In the genomic region with DNA sequence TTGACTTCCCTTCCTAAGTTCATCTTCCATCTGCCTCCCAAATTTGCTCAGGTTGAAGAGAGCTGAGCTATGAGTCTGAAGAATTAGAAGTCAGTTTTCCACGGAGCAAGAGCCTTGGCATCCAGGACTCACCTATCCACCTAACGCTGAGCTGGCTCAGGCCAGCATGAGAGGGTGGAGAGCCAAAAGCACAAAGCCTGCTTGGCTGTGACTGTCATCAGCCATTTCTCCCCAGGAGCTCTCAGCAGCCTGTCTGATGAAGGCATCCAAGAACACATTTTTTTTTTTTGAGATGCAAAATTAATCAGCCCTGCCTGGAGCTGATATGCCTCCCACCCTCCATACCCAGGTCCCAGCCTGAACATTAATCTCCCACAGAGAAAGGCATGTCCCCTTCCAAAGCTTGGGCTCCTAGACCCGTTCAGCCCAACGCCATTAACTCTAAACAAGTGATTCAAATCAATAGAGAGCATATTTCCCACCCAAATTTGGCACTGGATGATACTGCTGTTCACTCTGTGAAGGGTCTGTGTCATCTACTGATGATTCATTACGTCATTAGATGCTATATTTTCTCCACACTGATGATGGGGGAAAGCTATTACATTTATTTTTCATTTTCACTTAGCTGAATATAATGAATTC, we compare ENCODE assay signal across 15 mouse cellular contexts.
DNase-seq lines count a peak whose midpoint lies in the region; ATAC-seq lines count a peak whose summit lies in the region.
"Had no signal": no experiment of that assay in that cellular context is flagged by ENCODE, and none has a peak within 500 bp of the region (broad histone marks: within the 10 kb centered on the region; RNA-seq: fewer than 3 reads in every experiment).

No protein-coding gene starts in this region.

- no peak overlapping the region for H3K9ac ChIP-seq in midbrain, embryonic 13.5 days (replicated peaks)
- no peak overlapping the region for H3K9ac ChIP-seq in forebrain, embryonic 15.5 days (replicated peaks)
- no peak overlapping the region for H3K9ac ChIP-seq in neural tube, embryonic 12.5 days
- H3K9ac ChIP-seq: embryonic facial prominence, embryonic 13.5 days; limb, embryonic 15.5 days had no signal

- peaks cover 26% of the 10 kb centered on the region for H3K4me1 ChIP-seq in midbrain, embryonic 13.5 days (replicated peaks)
- peaks cover 16% of the 10 kb centered on the region for H3K4me1 ChIP-seq in midbrain, embryonic 10.5 days
- peaks cover 22% of the 10 kb centered on the region for H3K4me1 ChIP-seq in forebrain, embryonic 15.5 days
- no peaks in the 10 kb centered on the region; the same call in 1 of the 2 replicates for H3K4me1 ChIP-seq in neural tube, embryonic 12.5 days

- H3K27me3 ChIP-seq in midbrain, embryonic 13.5 days, result no peaks in the 10 kb centered on the region
- no peaks in the 10 kb centered on the region for H3K27me3 ChIP-seq in midbrain, embryonic 10.5 days (ENCODE audit: low read depth, poor library complexity, severe bottlenecking)
- no peaks in the 10 kb centered on the region for H3K27me3 ChIP-seq in forebrain, embryonic 15.5 days
- H3K27me3 ChIP-seq in neural tube, embryonic 12.5 days (replicated peaks), result no peaks in the 10 kb centered on the region
- H3K27me3 ChIP-seq: embryonic facial prominence, embryonic 13.5 days; limb, embryonic 15.5 days had no signal

- DNase-seq in midbrain, embryonic 10.5 days (ENCODE audit: low spot score), result no peak
- DNase-seq in cerebellum, postnatal 10 days, result peak; percentile 63 to 78
- no peak for DNase-seq in T-cell, adult 2 months (ENCODE audit: low spot score)
- DNase-seq in embryo, embryonic 10.5 days (ENCODE audit: low spot score), result no peak
- DNase-seq: gastrocnemius, postnatal 14 days; heart, postnatal 10 days; kidney, adult 18-20 months; lung, postnatal 36 days; thymus, adult 2 months had no signal

- H3K4me2 ChIP-seq in midbrain, embryonic 13.5 days (replicated peaks), result 0 out of 2 replicates have a peak overlapping the region, but pooled peaks have one; percentile 10
- H3K4me2 ChIP-seq in forebrain, embryonic 15.5 days (replicated peaks), result no peak overlapping the region
- no peak overlapping the region for H3K4me2 ChIP-seq in neural tube, embryonic 12.5 days (replicated peaks)
- H3K4me2 ChIP-seq: embryonic facial prominence, embryonic 13.5 days; limb, embryonic 15.5 days had no signal

- H3K27ac ChIP-seq in midbrain, embryonic 13.5 days, result peak overlapping the region; percentile 73
- no peak overlapping the region for H3K27ac ChIP-seq in midbrain, embryonic 10.5 days (replicated peaks)
- H3K27ac ChIP-seq in forebrain, embryonic 15.5 days (replicated peaks), result peak overlapping the region; percentile 87
- H3K27ac ChIP-seq in neural tube, embryonic 12.5 days, result no peak overlapping the region
- H3K27ac ChIP-seq: embryonic facial prominence, embryonic 13.5 days; limb, embryonic 15.5 days had no signal

- H3K4me3 ChIP-seq in midbrain, embryonic 13.5 days (replicated peaks), result no peak overlapping the region
- no peak overlapping the region for H3K4me3 ChIP-seq in midbrain, embryonic 10.5 days
- H3K4me3 ChIP-seq in forebrain, embryonic 15.5 days, result no peak overlapping the region
- H3K4me3 ChIP-seq in neural tube, embryonic 12.5 days, result no peak overlapping the region
- H3K4me3 ChIP-seq: embryonic facial prominence, embryonic 13.5 days; limb, embryonic 15.5 days had no signal

- no peaks in the 10 kb centered on the region for H3K9me3 ChIP-seq in midbrain, embryonic 13.5 days
- H3K9me3 ChIP-seq in midbrain, embryonic 10.5 days (replicated peaks), result no peaks in the 10 kb centered on the region
- H3K9me3 ChIP-seq in forebrain, embryonic 15.5 days, result no peaks in the 10 kb centered on the region
- H3K9me3 ChIP-seq in neural tube, embryonic 12.5 days, result no peaks in the 10 kb centered on the region
- H3K9me3 ChIP-seq: embryonic facial prominence, embryonic 13.5 days; limb, embryonic 15.5 days had no signal

- 59% methylated on average over 5 of the region's 5 CpGs for whole genome bisulfite sequencing in midbrain, embryonic 13.5 days
- WGBS in midbrain, embryonic 10.5 days, result 83% methylated on average over 5 of the region's 5 CpGs
- 45% methylated on average over 5 of the region's 5 CpGs for WGBS in forebrain, embryonic 15.5 days
- WGBS in neural tube, embryonic 12.5 days, result 61% methylated on average over 5 of the region's 5 CpGs

- ATAC-seq in midbrain, embryonic 13.5 days, result peak; percentile 83
- ATAC-seq in forebrain, embryonic 15.5 days (replicated peaks), result peak; percentile 79
- ATAC-seq in neural tube, embryonic 12.5 days (ENCODE audit: low FRiP score, low read depth), result peak; percentile 38; the same call in 1 of the 2 replicates
- ATAC-seq in megakaryocyte-erythroid progenitor cell, adult 5-6 weeks (replicated peaks; ENCODE audit: low FRiP score, low TSS enrichment, poor library complexity, severe bottlenecking), result no peak

- H3K36me3 ChIP-seq in midbrain, embryonic 13.5 days, result no peaks in the 10 kb centered on the region
- H3K36me3 ChIP-seq in midbrain, embryonic 10.5 days, result no peaks in the 10 kb centered on the region
- H3K36me3 ChIP-seq in forebrain, embryonic 15.5 days, result no peaks in the 10 kb centered on the region
- H3K36me3 ChIP-seq in neural tube, embryonic 12.5 days, result no peaks in the 10 kb centered on the region
- H3K36me3 ChIP-seq: embryonic facial prominence, embryonic 13.5 days; limb, embryonic 15.5 days had no signal

Comparison
In these comparisons a context has a peak if more than half of its experiments do, and no peak if none do; other contexts are left out.
1. H3K27ac ChIP-seq: peak in midbrain, embryonic 13.5 days (single experiment) and forebrain, embryonic 15.5 days (single experiment); none in midbrain, embryonic 10.5 days (single experiment) and neural tube, embryonic 12.5 days (single experiment).
2. DNase-seq: peak in cerebellum, postnatal 10 days (2 of 2); none in midbrain, embryonic 10.5 days (single experiment), T-cell, adult 2 months (single experiment) and embryo, embryonic 10.5 days (single experiment).